Mouse (Mus musculus) liver, embryonic 13.5 days (tissue): ENCODE results near the gene Proser1. TPM values are rescaled to one million over a fixed set of nuclear protein-coding genes. Genes with fewer than 3 reads are reported as not detected.

Experiments used
- ATAC-seq: fragments of 200-750 bp; cut with Nextera tagmentation; 2 replicates; pipeline ENCODE4 v1.8.0; 2017; ENCODE audit warnings: low read depth, mild to moderate bottlenecking, moderate number of reproducible peaks, moderate library complexity
- DNase-seq: peaks from one replicate; pipeline ENCODE4 v3.0.0; 2022
- H3K27ac ChIP-seq: fragments of 300-500 bp; sonication (generic); 2 replicates; pipeline ENCODE4 v1.5.1; 2015; ENCODE audit warnings: moderate library complexity, mild to moderate bottlenecking, inconsistent platforms
- H3K27me3 ChIP-seq: fragments of 300-500 bp; sonication (generic); 2 replicates; pipeline ENCODE4 v1.6.1; 2015; ENCODE audit warnings: mild to moderate bottlenecking, inconsistent platforms
- H3K36me3 ChIP-seq: fragments of 300-500 bp; sonication (generic); 2 replicates; pipeline ENCODE4 v1.6.1; 2015; ENCODE audit warnings: mild to moderate bottlenecking, inconsistent platforms
- H3K4me1 ChIP-seq: fragments of 300-500 bp; sonication (generic); replicated peaks from 2 replicates; pipeline ENCODE4 v1.6.1; 2015; ENCODE audit warnings: inconsistent platforms
- H3K4me2 ChIP-seq: fragments of 300-500 bp; sonication (generic); 2 replicates; pipeline ENCODE4 v1.6.1; 2015; ENCODE audit warnings: inconsistent platforms, mild to moderate bottlenecking, moderate library complexity
- H3K4me3 ChIP-seq: fragments of 300-500 bp; sonication (generic); replicated peaks from 2 replicates; pipeline ENCODE4 v1.5.1; 2015; ENCODE audit warnings: mild to moderate bottlenecking, inconsistent platforms
- H3K9ac ChIP-seq: fragments of 300-500 bp; sonication (generic); 2 replicates; pipeline ENCODE4 v1.6.1; 2015; ENCODE audit warnings: mild to moderate bottlenecking, inconsistent platforms
- H3K9me3 ChIP-seq: fragments of 300-500 bp; sonication (generic); replicated peaks from 2 replicates; pipeline ENCODE4 v1.6.1; 2016; ENCODE audit warnings: inconsistent platforms
- WGBS: fragments of 180-500 bp; shearing (Covaris S2); methylation state at CpG from one replicate; pipeline ENCODE4 v1.1.7; 2015; ENCODE audit not compliant: insufficient replicate concordance; 5-methylcytosine and 5-hydroxymethylcytosine counted together
- polyA plus RNA-seq: library from polyadenylated mRNA; unstranded; fragments of >200 nt; fragmentation: Nextera tagmentation; extraction: Ambion mirVana; gene quantifications from 2 replicates; pipeline ENCODE4 v1.2.1, GENCODE M21; 2015

Gene Proser1
- polyA plus RNA-seq, 1 experiment from 2014 or later, result 4.9 TPM

- Histone ChIP-seq H3K9me3 (no peaks in the 10 kb centered on the region), H3K27me3 (no peaks in the 10 kb centered on the region), H3K4me1 (peaks cover 15% of the 10 kb centered on the region), H3K9ac (no peak within 1 kb of the TSS), H3K27ac (no peak within 1 kb of the TSS), H3K36me3 (no peaks in the 10 kb centered on the region), H3K4me3 (no peak within 1 kb of the TSS), H3K4me2 (no peak within 1 kb of the TSS)
- 66% methylated on average over 6 of the region's 6 CpGs for WGBS
- DNase-seq (no peak), ATAC-seq (no peak)
Observed at GRCm38 (mm10) chr3:53488353-53488752, 24.9 kb downstream of the Proser1 start, which contains the start of gene Stoml3. Stoml3 (plus strand) TSS chr3:53488653.

DNA sequence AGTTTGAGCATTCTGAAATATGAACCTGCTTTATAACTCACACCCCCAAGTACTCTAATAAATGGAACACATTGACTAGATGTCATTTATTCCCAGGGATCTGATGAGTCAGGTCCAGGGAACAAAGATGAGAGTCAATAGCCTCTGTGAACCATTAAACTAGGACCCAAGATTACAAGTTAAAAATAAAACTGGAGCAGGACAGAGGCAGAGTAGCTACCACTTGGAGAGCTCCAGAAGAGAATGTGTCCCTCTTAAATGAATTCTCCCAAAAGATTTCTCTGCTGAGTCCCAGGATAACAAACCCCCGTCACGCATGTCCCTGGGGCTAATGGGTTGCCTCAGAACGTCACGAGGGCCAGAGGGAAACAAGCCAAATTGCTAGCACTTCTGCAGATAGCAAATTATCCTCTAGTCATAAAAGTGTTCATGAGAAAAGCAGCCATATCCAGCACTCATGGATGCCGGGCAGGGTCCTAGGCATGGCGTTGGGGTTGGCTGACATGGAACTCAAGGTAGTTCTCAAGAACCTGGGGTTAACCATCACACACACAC, 35.0 kb downstream of the Proser1 start:
- Histone ChIP-seq H3K36me3 (no peaks in the 10 kb centered on the region), H3K4me1 (no peaks in the 10 kb centered on the region), H3K27ac (no peak overlapping the region), H3K9me3 (no peaks in the 10 kb centered on the region), H3K4me2 (no peak overlapping the region), H3K4me3 (no peak overlapping the region), H3K9ac (no peak overlapping the region), H3K27me3 (no peaks in the 10 kb centered on the region)
- 71% methylated on average over 6 of the region's 6 CpGs for WGBS
- ATAC-seq (no peak), DNase-seq (no peak)

DNA sequence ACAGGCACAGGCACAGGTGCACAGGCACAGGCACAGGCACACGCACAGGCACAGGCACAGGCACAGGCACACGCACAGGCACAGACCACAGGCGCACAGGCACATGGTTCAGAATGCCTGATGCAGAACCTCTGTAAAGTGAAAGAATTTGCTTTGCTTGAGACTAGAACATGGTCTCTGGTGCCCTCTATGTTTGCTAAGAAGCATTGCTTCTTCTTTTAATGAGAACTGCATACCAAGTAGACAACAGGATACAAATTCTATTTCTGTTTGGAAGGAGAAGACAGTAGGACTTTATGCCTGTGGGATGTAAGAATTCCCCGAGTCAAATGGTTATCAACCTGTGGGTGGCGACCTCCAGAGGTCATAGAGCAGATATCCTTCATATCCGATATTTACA, 39.0 kb downstream of the Proser1 start:
- Histone ChIP-seq H3K9ac (no peak overlapping the region), H3K4me2 (no peak overlapping the region), H3K27me3 (no peaks in the 10 kb centered on the region), H3K27ac (no peak overlapping the region), H3K4me1 (no peaks in the 10 kb centered on the region), H3K4me3 (no peak overlapping the region), H3K36me3 (no peaks in the 10 kb centered on the region), H3K9me3 (no peaks in the 10 kb centered on the region)
- WGBS, result 56% methylated on average over 6 of the region's 6 CpGs
- no peak for DNase-seq
- ATAC-seq, result no peak

GRCm38 (mm10) chr3:53513096-53513495, 49.6 kb downstream of the Proser1 start:
- H3K4me3 ChIP-seq, result no peak overlapping the region
- peak; percentile 64 for ATAC-seq

GRCm38 (mm10) chr3:53514221-53515065, 51.0 kb downstream of the Proser1 start:
- no peak overlapping the region for H3K9ac ChIP-seq
- H3K36me3 ChIP-seq, result no peaks in the 10 kb centered on the region
- WGBS, result 45% methylated on average over 4 of the region's 4 CpGs
- H3K27me3 ChIP-seq, result no peaks in the 10 kb centered on the region
- DNase-seq (no peak), ATAC-seq (no peak)
- no peak overlapping the region for H3K4me2 ChIP-seq
- H3K4me3 ChIP-seq, result no peak overlapping the region
- H3K27ac ChIP-seq, result no peak overlapping the region
- H3K4me1 ChIP-seq, result peaks cover 5% of the 10 kb centered on the region
- no peaks in the 10 kb centered on the region for H3K9me3 ChIP-seq

More at GRCm38 (mm10) chr3:53513096-53513495, 49.6 kb downstream of the Proser1 start:
- H3K4me2 ChIP-seq, result no peak overlapping the region
- no peaks in the 10 kb centered on the region for H3K36me3 ChIP-seq
- WGBS, result 35% methylated on average over 5 of the region's 5 CpGs
- H3K27ac ChIP-seq, result no peak overlapping the region
- no peaks in the 10 kb centered on the region for H3K9me3 ChIP-seq
- H3K27me3 ChIP-seq, result no peaks in the 10 kb centered on the region
- H3K4me1 ChIP-seq, result peaks cover 5% of the 10 kb centered on the region
- no peak overlapping the region for H3K9ac ChIP-seq
- DNase-seq, result no peak

GRCm38 (mm10) chr3:53522794-53523193, 59.3 kb downstream of the Proser1 start:
- ATAC-seq (no peak), DNase-seq (no peak)
- Histone ChIP-seq H3K9ac (no peak overlapping the region), H3K9me3 (no peaks in the 10 kb centered on the region), H3K27me3 (no peaks in the 10 kb centered on the region), H3K4me1 (no peaks in the 10 kb centered on the region), H3K4me2 (no peak overlapping the region), H3K36me3 (no peaks in the 10 kb centered on the region), H3K4me3 (no peak overlapping the region), H3K27ac (no peak overlapping the region)
- whole genome bisulfite sequencing, result 76% methylated on average over 10 of the region's 10 CpGs

- ATAC-seq, result no peak
- no peaks in the 10 kb centered on the region for H3K36me3 ChIP-seq
- no peak overlapping the region for H3K9ac ChIP-seq
- peak; percentile 18 for DNase-seq
- peak overlapping the region; percentile 18; the same call in 1 of the 2 replicates for H3K4me3 ChIP-seq
- H3K4me2 ChIP-seq, result peak overlapping the region; percentile 46
- no peaks in the 10 kb centered on the region for H3K27me3 ChIP-seq
- no peaks in the 10 kb centered on the region for H3K9me3 ChIP-seq
- 12% methylated on average over 21 of the region's 21 CpGs for WGBS
- no peak overlapping the region for H3K27ac ChIP-seq
- H3K4me1 ChIP-seq, result no peaks in the 10 kb centered on the region
Observed at GRCm38 (mm10) chr3:53525737-53526136, 62.3 kb downstream of the Proser1 start.

- H3K4me2 ChIP-seq, result no peak overlapping the region
- no peak overlapping the region for H3K27ac ChIP-seq
- ATAC-seq (no peak), DNase-seq (no peak)
- H3K9ac ChIP-seq, result no peak overlapping the region
- H3K4me1 ChIP-seq, result no peaks in the 10 kb centered on the region
- no peaks in the 10 kb centered on the region for H3K9me3 ChIP-seq
- WGBS, result 71% methylated on average over 6 of the region's 6 CpGs
- no peaks in the 10 kb centered on the region for H3K27me3 ChIP-seq
- no peak overlapping the region for H3K4me3 ChIP-seq
- no peaks in the 10 kb centered on the region for H3K36me3 ChIP-seq
Observed at GRCm38 (mm10) chr3:53530305-53530704, 66.8 kb downstream of the Proser1 start.

Other genes starting within 250 kb of the Proser1 start
- gene Nhlrc3, start 334 bp upstream of the Proser1 start, polyA plus RNA-seq, result 4.0 and 5.0 TPM in 2 replicates
- not detected in 2 replicates for gene Stoml3, start 25.0 kb downstream of the Proser1 start, polyA plus RNA-seq
- gene Frem2, start 193.7 kb downstream of the Proser1 start, polyA plus RNA-seq, result 0.35 and 0.39 TPM in 2 replicates